Mouse (Mus musculus): ENCODE data around the gene Sept12.

Gene Sept12

GRCm38 (mm10) chr16:4997553-4997952, at the start of gene Sept12:
Sept12 (minus strand) TSS chr16:4997852.
- no peak for DNase-seq (ENCODE audit: low spot score)

GRCm38 (mm10) chr16:5045322-5045721, 47.7 kb upstream of the Sept12 start:
- no peak for DNase-seq (ENCODE audit: low spot score)

GRCm38 (mm10) chr16:5036649-5037234, 39.1 kb upstream of the Sept12 start:
- DNase-seq (ENCODE audit: low spot score) = no peak

GRCm38 (mm10) chr16:5035591-5035990, 37.9 kb upstream of the Sept12 start:
- no peak for DNase-seq (ENCODE audit: low spot score)

- DNase-seq (ENCODE audit: low spot score) = peak; percentile 20
Observed at GRCm38 (mm10) chr16:5029847-5030246, 32.2 kb upstream of the Sept12 start.

GRCm38 (mm10) chr16:5024021-5024420, 26.4 kb upstream of the Sept12 start:
- no peak for DNase-seq (ENCODE audit: low spot score)

- no peak for DNase-seq (ENCODE audit: low spot score)
Observed at GRCm38 (mm10) chr16:5014578-5014977, 16.9 kb upstream of the Sept12 start.

- DNase-seq (ENCODE audit: low spot score) = peak; percentile 99
Observed at GRCm38 (mm10) chr16:5013054-5013838, 15.6 kb upstream of the Sept12 start, which contains the start of gene Rogdi. Rogdi (minus strand) TSS chr16:5013553.

GRCm38 (mm10) chr16:5012036-5013005, 14.7 kb upstream of the Sept12 start:
- peak; percentile 8 for DNase-seq (ENCODE audit: low spot score)

GRCm38 (mm10) chr16:5011285-5011684, 13.6 kb upstream of the Sept12 start:
- DNase-seq (ENCODE audit: low spot score) = peak; percentile 13

GRCm38 (mm10) chr16:5010371-5010935, 12.8 kb upstream of the Sept12 start:
- no peak for DNase-seq (ENCODE audit: low spot score)

GRCm38 (mm10) chr16:5008076-5008475, 10.4 kb upstream of the Sept12 start:
- DNase-seq (ENCODE audit: low spot score) = peak; percentile 3

- DNase-seq (ENCODE audit: low spot score) = no peak
Observed at GRCm38 (mm10) chr16:5007492-5007891, 9.8 kb upstream of the Sept12 start.

- DNase-seq (ENCODE audit: low spot score) = peak; percentile 80
Observed at GRCm38 (mm10) chr16:5007067-5007466, 9.4 kb upstream of the Sept12 start, which contains the start of gene Smim22. Smim22 (plus strand) TSS chr16:5007288.

GRCm38 (mm10) chr16:5000611-5001010, 3.0 kb upstream of the Sept12 start:
- no peak for DNase-seq (ENCODE audit: low spot score)

GRCm38 (mm10) chr16:4998984-4999383, 1.3 kb upstream of the Sept12 start:
- DNase-seq (ENCODE audit: low spot score) = no peak

GRCm38 (mm10) chr16:4993276-4993675, 4.4 kb downstream of the Sept12 start:
- DNase-seq (ENCODE audit: low spot score) = no peak

- no peak for DNase-seq (ENCODE audit: low spot score)
Observed at GRCm38 (mm10) chr16:4984717-4985116, 12.9 kb downstream of the Sept12 start.

- DNase-seq (ENCODE audit: low spot score) = no peak
Observed at GRCm38 (mm10) chr16:4979755-4980380, 17.8 kb downstream of the Sept12 start.

- DNase-seq (ENCODE audit: low spot score) = no peak
Observed at GRCm38 (mm10) chr16:4978275-4979051, 19.2 kb downstream of the Sept12 start.

- no peak for DNase-seq (ENCODE audit: low spot score)
Observed at GRCm38 (mm10) chr16:4976180-4976579, 21.5 kb downstream of the Sept12 start.

Measured in yolk sac, embryonic 10.5 days (tissue).